Mouse (Mus musculus) spleen, adult 18-20 months (tissue): Measurements from ENCODE around the gene Akap8l.

ENCODE experiments used
- DNase-seq, 2 experiments: peaks; one replicate each; pipeline ENCODE4 v3.0.0; 2022; ENCODE audit warnings: mixed read lengths in 2 of 2

Akap8l gene

DNA sequence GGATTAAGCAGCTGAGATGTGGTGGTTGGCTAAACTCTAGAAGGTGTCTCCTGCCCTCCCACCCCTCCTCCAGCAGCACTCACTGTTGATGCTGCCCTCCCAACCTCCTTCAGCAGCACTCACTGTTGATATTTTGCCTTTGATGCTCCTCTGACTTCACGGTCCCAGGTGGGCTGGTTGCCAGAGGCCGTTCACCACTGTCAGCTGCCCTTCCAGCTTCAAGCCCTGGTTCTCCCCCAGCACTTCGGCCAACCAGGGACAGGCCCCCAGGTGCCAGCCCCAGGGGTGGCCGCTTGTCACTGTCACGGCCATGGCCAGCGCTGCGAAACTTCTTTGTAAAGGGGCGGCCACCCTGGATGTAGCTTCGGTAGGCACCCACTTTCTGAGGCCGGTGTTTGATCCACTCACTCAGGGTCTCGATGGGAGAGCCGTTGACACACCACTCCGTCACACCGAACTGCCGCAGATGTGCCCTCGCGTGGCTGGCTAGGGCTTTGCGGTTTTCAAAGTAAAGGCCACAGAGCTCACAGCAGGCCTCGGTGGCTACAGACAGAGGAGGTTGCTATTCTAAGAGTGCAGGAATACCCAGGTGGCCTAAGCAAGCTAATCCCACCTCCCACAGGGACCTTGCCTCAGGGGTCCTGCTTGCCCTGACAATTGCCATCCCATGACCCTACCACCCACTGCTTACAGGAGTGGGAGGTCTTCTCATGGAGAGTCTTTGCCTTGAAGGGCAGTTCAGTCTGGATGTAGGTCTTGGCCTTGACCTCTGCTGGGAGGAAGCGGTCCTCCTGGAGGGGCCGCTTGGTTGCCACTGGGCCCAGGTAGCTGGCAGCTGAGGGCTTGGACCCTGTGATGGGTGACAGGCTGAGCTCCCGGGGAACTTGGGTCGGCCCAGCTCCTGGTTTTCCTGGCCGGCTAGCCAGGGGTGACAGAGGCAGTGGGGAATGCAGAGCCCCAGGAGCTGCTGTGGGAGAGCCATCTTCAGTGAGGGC lies 6.7 kb upstream of the Akap8l start:
- no peak for DNase-seq

DNA sequence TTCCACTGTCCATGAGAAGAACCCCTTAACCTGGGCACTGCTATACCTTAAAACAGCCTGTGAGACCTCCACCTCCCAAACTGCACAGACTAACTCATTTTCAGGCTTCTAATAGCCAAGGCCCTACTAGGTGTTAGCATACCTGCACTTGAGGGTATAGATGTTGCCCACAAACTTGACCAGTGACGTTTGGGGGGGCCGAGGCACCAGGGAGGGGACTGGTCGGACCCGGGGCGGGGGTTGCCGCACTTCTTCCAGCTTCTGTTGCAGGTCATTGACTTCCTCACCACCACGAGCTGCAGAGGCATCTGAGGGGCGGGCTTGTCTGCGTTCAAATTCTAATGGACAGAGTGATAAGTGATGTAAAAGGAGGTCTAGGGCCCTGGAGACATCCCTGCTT lies 5.9 kb upstream of the Akap8l start:
- no peak for DNase-seq

DNA sequence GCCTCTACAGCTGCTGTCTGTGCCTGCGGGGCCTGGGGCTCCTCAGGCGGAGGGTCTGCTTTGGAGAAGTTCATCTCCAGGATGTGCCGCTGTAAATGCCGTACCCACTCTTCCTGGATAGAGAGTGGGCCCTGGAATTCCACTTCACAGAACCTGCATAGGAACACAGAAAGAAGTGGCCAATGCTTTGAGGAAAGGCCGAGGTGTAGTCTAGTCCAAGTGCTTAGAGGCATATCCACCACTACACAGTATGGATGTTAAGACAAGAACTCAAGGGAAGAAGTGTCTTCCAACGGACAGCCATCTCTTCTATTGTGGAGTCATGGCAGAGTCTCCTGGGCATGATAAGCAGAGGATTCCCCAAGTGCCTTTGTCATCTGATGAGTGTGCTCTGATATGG lies 4.6 kb upstream of the Akap8l start:
- DNase-seq, result no peak

DNA sequence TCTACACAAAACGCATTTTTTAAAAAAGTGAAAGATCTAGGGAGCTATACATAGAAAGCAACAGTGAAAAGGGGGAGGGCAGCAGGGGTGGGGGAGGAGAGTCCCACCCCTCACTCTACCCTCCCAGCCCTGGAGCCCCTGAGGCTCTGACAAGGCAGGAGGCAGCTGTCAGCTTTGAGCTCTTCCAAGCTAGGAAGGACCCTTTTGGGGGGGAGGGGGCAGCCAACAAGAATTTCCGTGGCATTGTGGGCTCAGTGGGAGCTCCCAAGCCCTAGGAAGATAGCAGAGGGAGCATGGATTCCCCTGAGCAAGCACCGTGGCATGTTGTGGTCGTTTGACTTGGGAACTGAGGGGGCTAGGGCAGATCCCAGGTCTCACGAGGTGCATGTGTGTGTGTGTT lies 3.8 kb upstream of the Akap8l start:
- DNase-seq, result no peak

DNA sequence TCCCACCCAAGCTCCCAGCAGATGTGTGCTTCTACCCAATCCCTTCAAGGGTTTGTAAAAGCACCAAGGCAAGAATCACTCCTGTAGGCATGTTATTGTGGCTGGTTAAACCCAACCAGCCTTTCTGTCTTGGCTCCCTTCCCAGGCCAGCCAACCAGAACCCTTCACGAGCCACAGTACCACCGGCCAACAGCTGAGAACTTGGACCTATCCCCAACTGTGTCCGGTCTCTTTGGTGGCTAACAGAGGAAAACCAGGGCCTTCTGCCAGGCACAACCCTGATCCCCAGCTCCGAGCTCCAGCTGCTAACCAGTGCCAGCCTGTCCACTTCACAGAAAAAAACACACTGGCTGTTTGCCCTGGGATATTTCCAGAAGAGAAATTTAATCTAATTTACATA lies 3.3 kb upstream of the Akap8l start:
- DNase-seq, result no peak

DNA sequence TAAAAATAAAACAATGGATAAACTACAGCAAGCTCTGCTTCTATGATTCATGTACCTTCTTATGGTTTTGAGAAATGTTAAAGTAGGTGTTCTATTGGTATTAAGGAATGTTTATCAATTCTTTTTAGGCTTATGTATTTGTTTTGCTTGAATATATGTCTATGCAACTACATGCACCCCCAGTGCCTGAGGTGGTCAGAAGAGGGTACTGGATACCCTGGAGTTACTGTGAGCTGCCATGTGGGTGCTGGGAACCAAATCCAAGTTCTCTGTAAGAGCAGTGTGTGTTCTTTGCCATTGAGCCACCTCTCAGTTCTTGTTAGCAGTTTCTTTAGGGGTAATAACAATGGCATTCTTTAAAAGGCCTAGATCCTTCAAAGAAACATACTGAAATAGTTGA lies 1.3 kb upstream of the Akap8l start:
- no peak for DNase-seq

DNA sequence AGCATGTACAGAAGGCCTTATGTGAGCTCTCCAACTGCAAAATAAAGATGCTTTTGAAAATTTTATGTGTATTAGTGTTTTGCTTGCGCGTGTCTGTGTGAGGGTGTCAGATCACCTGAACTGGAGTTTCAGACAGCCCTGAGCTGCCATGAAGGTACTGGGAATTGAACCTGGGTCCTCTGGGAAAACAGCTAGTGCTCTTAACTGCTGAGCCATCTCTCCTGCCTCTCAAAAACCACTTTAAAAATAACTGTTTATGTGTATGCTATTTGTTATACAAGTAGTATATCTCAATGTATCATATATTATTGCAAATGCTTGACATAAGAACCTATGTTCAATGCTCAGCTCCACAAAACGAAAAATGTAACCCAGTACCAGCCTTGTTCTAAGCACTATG lies 862 bp upstream of the Akap8l start:
- DNase-seq, result no peak

DNA sequence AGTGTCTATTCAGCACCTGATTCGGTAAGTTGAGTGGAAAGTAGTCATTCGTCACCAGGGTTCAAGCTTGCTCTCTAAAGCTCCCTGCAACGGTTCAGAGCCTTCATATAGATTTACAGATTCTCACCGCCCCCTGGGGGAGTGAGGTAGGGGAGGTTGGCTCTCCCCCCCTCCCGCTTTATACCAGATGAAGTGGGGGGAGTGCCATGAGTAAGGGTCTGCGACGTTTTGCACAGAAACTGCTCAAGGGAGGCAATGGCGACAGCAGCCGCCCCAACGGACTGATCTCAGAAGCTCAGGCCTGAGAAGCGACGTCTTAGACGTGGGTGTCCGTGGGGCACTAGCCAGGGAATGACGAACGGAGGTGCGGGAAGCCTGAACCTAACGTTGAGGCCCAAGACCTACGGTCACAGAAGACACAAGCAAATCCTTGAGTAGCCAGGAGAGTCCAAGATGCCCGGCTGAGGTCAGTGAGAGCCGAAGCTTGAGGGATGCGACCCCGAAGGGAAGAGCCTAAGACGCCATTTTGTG lies 491 bp downstream of the Akap8l start:
- DNase-seq, result no peak

DNA sequence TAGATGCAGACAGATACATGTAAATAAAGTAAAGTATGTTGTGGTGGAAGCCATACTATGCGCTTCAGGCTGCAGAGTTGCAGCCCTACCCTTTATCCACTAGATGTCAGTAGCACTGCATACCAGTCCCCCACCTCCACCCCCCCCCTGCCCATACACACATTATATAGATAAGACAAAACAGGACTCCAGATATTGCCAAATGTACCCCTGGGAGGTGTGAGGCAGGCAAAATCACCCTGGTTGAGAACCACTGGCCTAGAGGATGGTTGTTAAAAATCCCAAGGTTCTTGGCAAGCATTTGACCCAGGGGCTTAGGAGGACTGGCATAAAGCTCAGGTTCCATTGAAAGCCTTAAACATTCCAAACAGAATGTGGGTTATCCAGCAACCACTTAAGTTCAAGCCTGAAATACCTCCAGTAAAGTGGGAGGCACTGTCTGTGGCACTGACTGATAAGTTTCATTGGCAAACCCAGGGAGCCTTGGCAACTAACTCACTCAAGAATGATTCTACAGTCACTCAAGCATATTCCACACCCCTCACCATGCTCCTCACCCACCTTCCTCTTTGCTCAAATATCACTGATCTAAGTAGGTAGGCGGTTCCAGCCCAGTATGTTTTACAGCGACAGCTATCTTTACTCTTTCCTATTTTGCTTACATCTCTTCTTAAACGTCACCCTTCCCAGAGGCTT lies 1.2 kb downstream of the Akap8l start:
- DNase-seq, result peak in 1 of 2 experiments; percentile 31

DNA sequence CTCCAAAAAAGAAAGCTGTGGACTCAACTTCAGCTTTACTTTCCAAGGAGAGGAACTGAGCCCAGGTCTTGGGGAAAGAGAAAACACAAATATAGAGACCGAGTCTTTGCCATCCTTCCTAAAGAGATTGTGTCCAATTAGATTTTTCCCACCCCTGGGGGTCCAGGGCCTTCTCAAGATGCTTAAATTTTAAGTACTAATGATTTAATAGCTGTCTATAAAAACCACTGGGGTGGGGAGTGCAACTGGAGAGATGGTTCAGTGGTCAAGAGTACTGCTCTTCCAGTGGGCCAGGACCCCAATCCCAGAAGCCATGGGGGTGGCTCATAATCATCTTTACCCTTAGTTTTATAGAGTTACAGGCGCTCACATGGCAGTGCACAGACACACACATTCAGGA lies 2.0 kb downstream of the Akap8l start:
- DNase-seq, result no peak

DNA sequence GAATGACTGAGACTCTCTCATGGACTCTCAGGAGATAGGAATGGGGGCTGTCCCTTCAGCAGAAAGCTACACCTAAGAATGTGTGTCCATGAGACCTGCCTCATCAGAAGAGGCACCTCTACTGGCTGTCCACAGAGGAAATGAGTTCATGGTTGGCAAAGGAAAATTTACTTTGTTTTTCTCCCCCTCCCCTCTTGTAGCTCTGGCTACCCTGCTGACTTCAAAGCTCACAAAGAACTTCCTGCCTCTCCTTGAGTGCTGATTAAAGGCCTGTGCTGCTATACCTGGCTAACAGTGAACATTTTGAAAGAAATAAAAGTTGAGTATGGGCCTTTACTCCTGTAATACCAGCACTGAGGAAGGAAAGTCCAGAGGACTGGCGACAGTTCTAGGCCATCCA lies 9.3 kb downstream of the Akap8l start:
- no peak for DNase-seq

DNA sequence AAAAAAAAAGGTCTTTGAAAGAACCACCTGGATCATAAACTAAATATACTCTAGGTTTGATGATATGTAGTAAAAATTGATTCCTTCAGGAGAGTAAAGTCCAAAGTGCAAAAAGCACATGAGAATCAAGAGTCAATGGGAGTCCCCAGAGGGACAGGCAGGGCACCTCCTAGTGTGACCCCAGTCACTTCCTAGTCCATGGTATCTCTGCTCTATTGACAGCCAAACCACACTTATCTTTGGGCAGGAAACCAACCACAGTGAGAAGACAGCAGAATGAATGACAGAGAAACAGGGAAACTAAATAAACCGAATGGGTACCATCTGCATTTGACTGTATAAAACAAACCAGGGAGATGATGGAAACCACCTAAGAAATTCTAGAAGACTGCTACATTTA lies 10.3 kb downstream of the Akap8l start:
- no peak for DNase-seq

DNA sequence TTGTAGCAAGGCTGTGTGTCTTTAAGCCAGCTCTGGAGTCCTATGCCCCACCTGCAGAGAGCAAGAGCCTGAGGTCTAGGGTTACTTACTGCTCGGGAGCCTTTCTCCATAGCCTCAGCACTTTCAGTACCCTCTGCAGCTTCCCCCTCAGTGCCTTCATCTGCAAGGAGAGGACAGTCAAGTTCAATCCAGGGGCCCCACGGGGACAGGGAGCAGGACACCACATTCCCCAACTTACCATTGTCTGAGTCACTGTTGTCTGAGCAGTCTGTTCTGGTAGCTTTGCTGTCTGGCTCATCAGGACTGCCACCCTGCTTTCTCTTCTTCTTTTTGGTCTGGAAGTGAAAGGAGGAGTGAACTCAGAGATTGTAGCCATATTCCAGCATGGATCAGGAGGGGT lies 14.5 kb downstream of the Akap8l start:
- no peak for DNase-seq

DNA sequence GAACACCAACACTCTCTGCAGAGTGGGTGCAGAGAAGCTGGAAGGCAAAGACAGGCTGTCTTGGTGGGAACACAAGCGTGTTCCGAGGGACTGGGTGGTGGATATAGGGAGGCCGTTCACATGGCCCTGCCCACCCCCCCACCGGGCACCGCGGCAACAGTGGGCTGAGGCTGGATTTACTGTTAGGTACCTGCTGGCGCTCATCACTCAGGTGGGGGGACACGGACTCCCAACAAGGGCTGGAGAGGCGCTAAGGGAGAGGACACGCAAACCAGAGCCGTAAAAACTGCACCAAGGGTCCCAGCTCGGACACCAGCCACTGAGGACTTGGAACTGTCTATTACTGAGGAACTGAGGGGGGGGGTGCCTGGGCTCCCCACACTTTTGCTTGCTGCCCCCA lies 15.5 kb downstream of the Akap8l start:
- DNase-seq, result no peak

DNA sequence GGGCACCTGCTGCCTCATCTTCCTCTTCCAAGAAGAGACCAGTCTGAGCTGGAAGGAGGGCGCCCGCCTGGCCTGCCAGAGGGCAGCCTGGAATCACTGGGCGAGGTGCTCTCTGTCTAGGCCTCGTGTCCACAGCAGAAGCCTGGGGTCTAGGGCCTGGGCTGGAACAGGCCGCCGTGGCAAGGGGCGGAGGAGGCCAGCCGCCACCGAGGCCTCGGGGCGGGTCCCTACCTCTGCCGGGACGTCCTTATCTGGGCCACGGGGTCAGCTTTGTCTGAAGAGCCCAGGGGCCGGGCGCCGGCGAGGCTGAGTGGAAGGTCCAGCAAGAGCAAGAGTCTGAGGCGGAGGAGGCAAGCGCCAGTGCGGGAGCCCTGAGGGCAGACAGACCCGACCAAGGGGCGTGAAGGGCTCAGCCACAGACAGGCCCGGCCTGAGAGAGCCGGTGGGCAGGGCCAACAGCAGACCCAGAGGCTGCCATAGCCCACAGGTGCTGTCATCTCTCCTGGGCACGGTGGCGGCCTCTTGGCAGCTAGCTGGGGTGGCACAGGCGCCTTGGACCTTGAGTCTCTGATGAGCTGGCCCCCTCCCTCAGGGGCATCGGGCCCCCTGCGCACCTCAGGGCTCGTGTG lies 16.6 kb downstream of the Akap8l start:
- no peak for DNase-seq

DNA sequence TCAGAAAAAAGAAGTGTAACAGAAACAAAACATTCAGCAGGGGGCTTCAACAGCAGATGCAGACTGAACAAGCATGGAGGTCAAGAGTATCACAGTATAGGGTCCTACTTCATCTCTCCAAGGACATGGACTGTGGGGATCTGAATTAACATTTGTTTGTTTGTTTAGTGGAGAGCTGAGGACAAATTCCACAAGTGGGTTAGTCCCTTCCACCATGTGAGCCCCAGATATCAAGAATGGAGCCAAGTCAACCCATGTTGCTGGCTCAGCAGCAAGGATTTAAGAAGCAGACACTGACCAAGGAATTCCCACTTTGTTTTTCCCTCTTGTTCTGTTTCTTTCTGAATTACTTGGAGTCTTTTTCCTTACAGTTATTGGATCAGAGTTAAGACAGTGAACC lies 22.9 kb downstream of the Akap8l start:
- DNase-seq, result no peak

DNA sequence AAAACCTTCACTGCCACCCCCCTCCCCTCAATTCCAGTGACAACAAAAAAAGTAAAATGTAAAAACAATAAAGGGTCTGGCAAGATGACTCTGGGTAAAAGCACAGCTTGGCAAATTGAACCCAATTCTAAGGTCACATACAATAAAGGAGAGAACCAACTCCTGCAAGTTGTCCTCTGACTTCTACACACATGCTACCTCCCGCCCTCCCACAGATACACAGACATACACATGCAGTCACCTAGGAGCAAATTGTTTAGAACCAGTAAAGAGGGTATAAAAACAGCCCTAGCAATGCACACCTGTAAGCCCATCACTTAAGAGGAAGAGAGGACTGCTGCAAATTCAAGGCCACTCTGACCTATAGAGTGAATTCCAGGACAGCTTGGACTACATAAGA lies 27.6 kb downstream of the Akap8l start:
- no peak for DNase-seq

DNA sequence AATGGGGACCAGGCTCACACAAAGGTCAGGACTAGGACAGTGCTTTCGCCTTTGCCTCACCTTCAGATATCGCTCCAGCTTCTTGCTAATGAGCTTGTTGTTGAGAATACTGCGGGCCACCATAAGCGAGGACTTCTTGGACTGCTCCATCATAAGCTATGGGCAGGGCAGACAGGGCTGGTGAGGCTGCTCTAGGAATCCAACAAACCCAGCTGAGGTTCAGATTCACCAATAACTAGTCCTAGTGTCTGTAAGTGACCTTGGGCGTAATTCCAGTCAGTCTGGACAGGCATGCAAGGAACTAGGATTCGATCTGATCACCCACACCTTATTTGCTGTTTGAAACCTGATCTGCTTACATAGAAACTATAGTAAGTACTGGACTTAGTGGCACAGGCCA lies 28.6 kb downstream of the Akap8l start:
- DNase-seq, result no peak

DNA sequence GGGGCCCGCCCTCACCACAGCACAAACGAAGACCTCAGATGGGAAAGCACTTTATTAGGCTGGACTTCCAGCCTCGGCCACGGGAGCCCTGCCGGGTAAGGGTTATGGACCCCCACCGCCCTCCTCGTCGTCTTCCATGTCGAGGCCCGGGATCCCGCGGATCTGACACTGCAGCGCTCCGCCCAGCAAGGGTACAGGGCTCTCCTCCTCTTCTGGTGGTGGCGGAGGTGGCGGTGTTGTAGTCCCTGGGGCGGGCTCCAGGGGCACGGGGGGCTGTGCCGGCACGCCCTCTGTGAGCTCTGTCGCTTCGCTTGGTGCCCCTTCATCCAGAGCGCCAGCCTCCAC lies 29.0 kb downstream of the Akap8l start:
- no peak for DNase-seq

DNA sequence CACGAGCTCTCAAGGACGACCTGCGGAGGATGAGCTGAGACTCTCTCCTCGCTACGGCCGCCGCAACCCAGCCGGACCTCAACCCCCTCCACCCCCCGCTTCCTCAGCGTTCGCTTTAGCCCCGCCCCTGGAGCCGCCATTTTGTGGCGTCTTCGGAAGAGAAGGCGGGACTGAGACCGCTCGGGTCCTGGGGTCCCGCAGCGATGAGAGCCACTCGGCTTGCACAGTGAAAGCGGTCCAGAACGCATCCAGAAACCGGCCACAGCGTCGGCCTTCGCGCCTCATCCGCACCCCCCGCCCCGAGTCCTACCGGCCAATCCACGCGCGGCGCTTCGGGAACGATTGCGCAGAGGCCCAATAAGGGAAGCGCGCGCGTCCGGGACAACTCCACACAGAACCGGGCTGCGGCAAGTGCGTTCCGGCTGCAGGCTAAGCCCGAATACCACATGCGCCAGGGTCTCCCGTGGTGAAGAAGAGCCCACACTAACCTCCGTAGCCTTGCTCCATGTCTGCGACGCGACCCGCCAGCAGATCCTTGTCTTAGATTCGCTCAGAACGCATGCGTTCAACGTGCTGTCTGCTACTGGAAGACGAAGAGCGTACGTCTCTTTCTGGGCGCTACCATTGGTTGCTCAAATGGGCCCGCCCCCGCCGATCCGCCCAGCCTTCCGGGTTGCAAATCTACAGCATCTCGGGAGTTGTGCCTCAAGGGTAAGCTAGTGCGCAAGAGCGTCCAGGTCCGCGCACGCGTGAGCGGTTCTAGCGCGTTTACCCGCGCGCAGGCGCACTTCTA lies 29.6 kb downstream of the Akap8l start, which contains the start of gene Akap8:
Gene Akap8, minus strand, starts transcription at position 642 of the 793 bp plus-strand sequence.
- peak; percentile 94 to 96 for DNase-seq

DNA sequence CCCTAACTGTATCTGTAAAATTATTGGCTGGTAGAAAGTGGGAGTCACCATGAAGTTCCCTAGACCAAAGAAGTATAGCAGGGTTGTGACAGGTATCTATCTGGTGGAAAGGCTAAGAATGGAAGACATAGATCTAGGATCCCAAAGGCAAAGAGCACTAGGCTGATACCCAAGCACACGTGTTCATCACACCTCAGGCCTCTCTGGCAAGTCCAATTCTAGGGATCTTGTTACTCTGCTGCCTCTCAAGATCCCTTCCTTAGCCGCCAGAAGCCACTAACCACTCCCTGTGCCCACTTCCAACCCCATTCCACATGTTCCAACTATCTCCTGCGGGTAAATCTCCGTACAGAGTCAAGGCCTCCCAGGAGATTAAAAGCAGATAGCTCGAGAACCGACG lies 30.5 kb downstream of the Akap8l start:
- no peak for DNase-seq

DNA sequence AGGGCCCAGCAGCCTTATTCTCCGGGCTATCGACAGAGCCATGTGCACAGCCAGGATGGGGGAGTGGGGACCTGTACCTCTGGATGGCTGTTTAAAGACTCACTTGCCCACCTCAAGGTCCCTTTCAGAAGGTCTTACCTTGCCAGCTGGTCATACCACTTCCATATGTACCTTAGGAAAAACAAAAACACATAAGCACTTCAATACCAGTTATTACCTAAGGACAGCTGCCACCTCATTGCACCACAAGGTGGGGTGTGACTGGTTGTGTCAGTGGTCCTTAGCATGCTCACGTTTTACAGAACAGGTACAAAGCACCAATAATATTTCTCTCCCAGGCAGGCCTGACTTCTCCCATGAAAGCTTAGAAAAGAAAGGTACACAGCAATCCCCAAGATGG lies 32.7 kb downstream of the Akap8l start:
- DNase-seq, result no peak

DNA sequence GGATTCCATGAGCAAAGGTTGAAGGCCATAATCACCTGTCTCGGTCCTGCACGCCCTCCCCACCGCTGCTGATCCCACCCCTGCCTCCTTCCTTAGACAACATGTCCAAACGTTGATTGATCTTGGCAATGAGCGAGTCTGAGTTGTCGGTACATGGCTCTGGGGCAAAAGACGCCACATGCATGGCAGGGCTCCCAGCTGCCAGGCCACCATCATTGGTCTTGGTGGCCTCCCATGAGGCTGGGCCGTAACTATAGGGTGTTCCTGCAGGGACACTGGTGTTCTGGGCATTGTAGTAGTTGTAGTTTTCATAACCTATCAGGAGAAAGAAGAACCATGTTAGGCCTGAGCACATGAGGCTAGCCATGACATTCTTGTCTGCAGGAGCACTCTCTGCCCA lies 33.4 kb downstream of the Akap8l start:
- no peak for DNase-seq
